Mouse (Mus musculus) small intestine, adult 2 months (tissue): ENCODE data around the gene Dlgap1.

Experiments used
- CTCF ChIP-seq: fragments of 200-500 bp; IDR thresholded peaks from 2 replicates; pipeline ENCODE4 v1.5.1; 2012; ENCODE audit warnings: low read depth, mild to moderate bottlenecking, control low read depth, inconsistent platforms, low read length, moderate library complexity, mixed read lengths; ENCODE audit not compliant: insufficient replicate concordance, insufficient read length; ENCODE audit errors: extremely low read depth
- POLR2A ChIP-seq: fragments of 200-500 bp; IDR thresholded peaks from 2 replicates; pipeline ENCODE4 v1.6.1; 2012; ENCODE audit warnings: low read depth, mild to moderate bottlenecking, control low read depth, inconsistent platforms, low read length, moderate library complexity

DNA sequence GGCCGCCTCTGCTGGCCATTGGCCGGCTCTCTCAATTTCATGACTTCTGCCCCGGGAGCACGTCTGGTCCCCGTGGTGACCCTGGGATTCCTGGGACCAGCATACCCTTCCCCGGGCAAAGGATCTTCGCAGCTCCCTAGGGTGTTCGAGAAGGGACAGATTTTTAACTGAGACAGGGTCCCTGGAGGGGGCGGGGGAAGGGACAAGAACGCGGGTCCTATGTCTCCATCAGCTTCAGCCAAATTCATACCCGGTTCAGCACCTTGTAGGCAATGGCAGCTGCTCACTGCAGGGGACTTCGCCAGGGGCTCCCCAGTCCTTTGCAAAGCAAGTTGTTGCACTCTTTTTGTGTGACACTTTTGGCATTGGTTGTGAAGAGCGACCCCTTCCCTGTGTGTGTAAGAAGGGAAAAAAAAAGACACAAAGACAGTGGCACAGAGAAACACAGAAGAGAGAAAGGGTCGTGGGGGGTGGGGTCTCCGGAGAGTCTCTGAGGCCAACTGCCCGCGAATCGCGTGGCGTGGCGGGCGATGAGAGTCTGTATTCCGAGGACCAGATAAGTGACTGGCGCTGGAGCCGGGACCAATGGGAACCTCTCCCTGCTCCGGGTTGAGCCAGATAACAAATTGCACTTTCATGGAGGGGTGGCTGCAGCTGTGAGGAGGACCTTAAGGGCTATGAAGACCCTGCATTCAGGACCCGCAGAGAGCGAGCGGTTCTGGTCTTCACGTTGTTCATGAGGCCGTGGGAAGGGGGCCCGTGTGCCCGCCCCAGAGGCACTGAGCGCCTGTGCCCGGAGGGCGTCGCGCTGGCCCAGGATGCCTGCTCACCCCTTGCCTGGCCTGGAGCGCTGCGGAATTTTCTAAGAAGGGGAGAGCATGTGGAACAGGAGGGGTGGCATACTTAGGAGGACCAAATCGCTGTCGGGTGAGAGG lies 1.2 kb downstream of the Dlgap1 start:
- TF ChIP-seq CTCF (no peak), POLR2A (no peak)
